Mouse (Mus musculus) gastrocnemius, postnatal 36 days (tissue): ENCODE measurements around the gene Fanci. TPM values are rescaled to one million over a fixed set of nuclear protein-coding genes. Genes with fewer than 3 reads are reported as not detected.

Source experiments
- DNase-seq, 2 experiments: peaks; one replicate each; pipeline ENCODE4 v3.0.0; 2022
- intact Hi-C: fragments of 180-260 bp; cut with DNase I; formaldehyde crosslinking; loops from one replicate; pipeline ENCODE4 v1.15.1; 2025
- total RNA-seq, 2 experiments: library from RNA; stranded (reverse); gene quantifications; 2 replicates each; pipeline ENCODE4 v1.2.3; 2021

Gene Fanci
- total RNA-seq, 2 experiments from 2014 or later = 0.13 to 0.37 TPM

- DNase-seq = no peak
- intact Hi-C loops = no loop called here
Measured at GRCm38 (mm10) chr7:79386422-79387133, 5.2 kb upstream of the Fanci start, which contains the start of gene Rlbp1. Gene Rlbp1, minus strand, starts transcription at chr7:79387048.

GRCm38 (mm10) chr7:79387140-79387539 is 4.6 kb upstream of the Fanci start:
- intact Hi-C loops = no loop called here
- DNase-seq = no peak

- DNase-seq = no peak
- intact Hi-C loops = no loop called here
Measured at GRCm38 (mm10) chr7:79387991-79388390, 3.7 kb upstream of the Fanci start.

- no peak for DNase-seq
- intact Hi-C loops = no loop called here
Measured at GRCm38 (mm10) chr7:79388671-79389206, 3.0 kb upstream of the Fanci start.

- intact Hi-C loops = loop anchor here (5.0 kb wide), 1 partner anchor 77 kb away; the partner anchor contains the start of gene Polg
- no peak for DNase-seq
Measured at GRCm38 (mm10) chr7:79390141-79390708, 1.5 kb upstream of the Fanci start.

- DNase-seq = no peak
Measured at GRCm38 (mm10) chr7:79391471-79391870, 258 bp upstream of the Fanci start.

GRCm38 (mm10) chr7:79392860-79393513 is 1.3 kb downstream of the Fanci start:
- DNase-seq = no peak
- intact Hi-C loops = loop anchor here (5.0 kb wide), 1 partner anchor 74 kb away; the partner anchor contains the start of gene Polg

More at GRCm38 (mm10) chr7:79391471-79391870, 258 bp upstream of the Fanci start:
- intact Hi-C loops = loop anchor here (5.0 kb wide), 1 partner anchor 76 kb away; the partner anchor contains the start of gene Polg

GRCm38 (mm10) chr7:79393924-79394323 is 2.2 kb downstream of the Fanci start:
- intact Hi-C loops = loop anchor here (5.0 kb wide), 1 partner anchor 73 kb away; the partner anchor contains the start of gene Polg

GRCm38 (mm10) chr7:79394666-79395065 is 2.9 kb downstream of the Fanci start:
- no peak for DNase-seq
- intact Hi-C loops = loop anchor here (5.0 kb wide), 1 partner anchor 73 kb away; the partner anchor contains the start of gene Polg

More at GRCm38 (mm10) chr7:79393924-79394323, 2.2 kb downstream of the Fanci start:
- DNase-seq = no peak

- intact Hi-C loops = no loop called here
- no peak for DNase-seq
Measured at GRCm38 (mm10) chr7:79395186-79395585, 3.5 kb downstream of the Fanci start.

- intact Hi-C loops = no loop called here
Measured at GRCm38 (mm10) chr7:79397446-79397963, 5.8 kb downstream of the Fanci start.

GRCm38 (mm10) chr7:79398426-79398825 is 6.7 kb downstream of the Fanci start:
- intact Hi-C loops = no loop called here
- DNase-seq = no peak

More at GRCm38 (mm10) chr7:79397446-79397963, 5.8 kb downstream of the Fanci start:
- no peak for DNase-seq

- intact Hi-C loops = no loop called here
- DNase-seq = no peak
Measured at GRCm38 (mm10) chr7:79398971-79399370, 7.2 kb downstream of the Fanci start.

- intact Hi-C loops = no loop called here
- DNase-seq = no peak
Measured at GRCm38 (mm10) chr7:79400296-79400695, 8.6 kb downstream of the Fanci start.

GRCm38 (mm10) chr7:79414449-79415375 is 23.0 kb downstream of the Fanci start:
- intact Hi-C loops = no loop called here
- no peak for DNase-seq

GRCm38 (mm10) chr7:79419950-79420349 is 28.2 kb downstream of the Fanci start:
- intact Hi-C loops = no loop called here
- no peak for DNase-seq

GRCm38 (mm10) chr7:79422876-79423275 is 31.1 kb downstream of the Fanci start:
- intact Hi-C loops = no loop called here

GRCm38 (mm10) chr7:79425804-79426203 is 34.1 kb downstream of the Fanci start:
- DNase-seq = no peak
- intact Hi-C loops = loop anchor here (5.0 kb wide), 1 partner anchor 56 kb away; no protein-coding TSS in a partner anchor

More at GRCm38 (mm10) chr7:79422876-79423275, 31.1 kb downstream of the Fanci start:
- DNase-seq = no peak

- intact Hi-C loops = loop anchor here (5.0 kb wide), 1 partner anchor 54 kb away; no protein-coding TSS in a partner anchor
- DNase-seq = no peak
Measured at GRCm38 (mm10) chr7:79428243-79428642, 36.5 kb downstream of the Fanci start.
